Mouse (Mus musculus): ENCODE data around the gene Olfr1002. TPM values are rescaled to one million over a fixed set of nuclear protein-coding genes. Genes with fewer than 3 reads are reported as not detected.

Gene Olfr1002
- not detected for polyA plus RNA-seq (2017; shearing (Covaris generic))

DNA sequence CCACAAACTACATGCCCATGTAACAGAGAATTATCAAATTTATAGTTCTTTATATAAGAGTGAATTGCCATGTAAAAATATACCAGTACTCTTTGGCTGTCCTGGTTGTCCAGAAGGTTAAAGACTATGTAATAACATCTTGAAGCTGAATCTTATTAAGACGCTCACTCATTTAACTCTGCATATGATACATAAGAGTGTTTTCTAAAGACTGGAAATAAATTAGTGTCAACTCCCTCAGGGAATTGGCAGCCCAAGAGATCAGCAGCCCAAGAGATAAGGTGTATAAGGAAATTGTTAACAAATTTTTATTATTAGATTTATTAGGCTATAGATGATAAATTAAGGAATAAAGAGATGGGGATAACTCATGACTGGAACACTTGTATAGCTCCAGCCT, at the start of gene Olfr1002:
Gene Olfr1002, minus strand, starts transcription at position 101 of the 400 bp plus-strand sequence.

DNA sequence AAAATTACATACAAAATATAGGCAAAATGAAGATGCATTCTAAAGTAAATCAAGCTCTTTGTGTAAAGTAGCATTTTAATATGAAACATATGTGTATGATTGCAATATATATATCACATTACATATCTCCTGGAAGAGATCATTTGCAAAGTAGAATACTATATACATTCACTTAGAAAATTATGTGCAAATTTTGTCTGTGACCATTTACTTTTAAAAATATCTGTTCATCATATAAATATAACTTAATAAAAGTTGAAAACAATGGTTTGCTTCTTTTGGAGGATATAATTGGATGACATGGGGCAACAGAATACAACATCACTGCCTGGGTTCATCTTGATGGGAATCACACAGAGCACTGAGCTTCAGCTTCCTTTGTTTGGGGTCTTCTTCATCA, 38.6 kb upstream of the Olfr1002 start, which contains the start of gene Olfr1008:
Gene Olfr1008, plus strand, starts transcription at position 301 of the 400 bp plus-strand sequence.

DNA sequence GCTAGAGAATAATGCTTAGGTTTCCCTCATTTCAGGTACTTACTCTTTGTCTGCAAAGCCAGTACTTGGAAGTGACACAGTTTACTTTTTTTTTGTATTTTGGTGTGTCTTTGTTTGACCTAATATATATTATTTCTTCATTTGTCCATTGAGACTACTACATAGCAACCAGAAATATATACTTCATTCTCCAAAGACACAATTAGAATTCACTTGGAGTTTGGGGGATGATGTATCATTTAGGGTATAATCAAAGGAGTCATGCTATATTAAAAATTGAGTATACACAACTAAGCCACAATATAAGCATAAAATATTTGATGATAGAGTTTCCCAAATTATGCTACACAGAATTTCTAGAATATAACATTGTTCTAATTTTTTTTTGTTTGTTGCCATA, 28.2 kb upstream of the Olfr1002 start, which contains the start of gene Olfr1006:
Gene Olfr1006, minus strand, starts transcription at position 101 of the 400 bp plus-strand sequence.

DNA sequence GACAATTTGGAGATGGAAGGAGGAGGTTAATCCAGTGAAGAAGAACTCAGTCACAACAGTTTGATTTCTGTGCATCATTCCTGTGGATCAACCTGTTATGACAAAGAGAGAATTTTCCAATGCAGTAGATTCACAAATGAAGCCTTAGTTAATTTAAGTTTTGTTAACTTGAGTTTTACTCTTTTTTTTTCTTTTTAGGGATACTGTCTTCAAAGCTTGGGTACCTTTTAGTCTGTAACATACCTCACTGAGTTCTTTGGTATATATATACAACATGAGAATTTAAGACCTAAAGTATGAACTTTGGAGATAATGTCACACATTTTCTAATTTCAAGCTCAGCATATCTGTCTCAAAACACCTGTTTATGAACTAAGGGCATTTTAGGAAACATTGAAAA, 13.9 kb upstream of the Olfr1002 start, which contains the start of gene Olfr154:
Gene Olfr154, minus strand, starts transcription at position 101 of the 400 bp plus-strand sequence.

DNA sequence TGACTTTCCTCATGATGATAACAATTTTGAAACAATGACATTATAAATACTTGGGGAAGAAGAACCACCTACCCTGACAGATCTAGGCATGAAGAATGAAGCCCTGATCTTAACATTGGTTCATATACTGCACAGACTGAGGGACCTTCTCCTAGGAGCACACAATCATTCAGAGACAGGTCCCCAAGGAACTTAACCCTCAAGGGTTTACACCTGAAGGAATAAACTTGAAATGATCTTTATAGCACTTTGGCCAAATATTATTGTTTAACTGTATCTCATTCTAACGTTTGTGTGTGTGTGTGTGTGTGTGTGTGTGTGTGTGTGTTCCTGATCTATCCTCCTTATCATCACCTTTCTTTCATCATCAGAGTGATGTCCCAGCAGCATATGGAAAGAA, 38.7 kb downstream of the Olfr1002 start, which contains the start of gene Olfr1000:
Gene Olfr1000, minus strand, starts transcription at position 101 of the 400 bp plus-strand sequence.

Other genes with a start within 250 kb of the Olfr1002 start
- gene Olfr992, start 241.2 kb downstream of the Olfr1002 start, polyA plus RNA-seq (2017; shearing (Covaris generic)), result not detected
- gene Olfr993, start 235.8 kb downstream of the Olfr1002 start, polyA plus RNA-seq (2017; shearing (Covaris generic)), result not detected
- gene Olfr994, start 214.3 kb downstream of the Olfr1002 start, polyA plus RNA-seq (2017; shearing (Covaris generic)), result under 1 TPM in 1 of 2 experiments, not detected in 1; 0.39 TPM
- gene Olfr995, start 207.1 kb downstream of the Olfr1002 start, polyA plus RNA-seq (2017; shearing (Covaris generic)), result under 1 TPM in 1 of 2 experiments, not detected in 1; 0.34 TPM
- gene 4833423E24Rik, start 131.7 kb downstream of the Olfr1002 start, polyA plus RNA-seq (2017; shearing (Covaris generic)), result not detected
- gene Olfr996, start 71.5 kb downstream of the Olfr1002 start, polyA plus RNA-seq (2017; shearing (Covaris generic)), result not detected
- gene Olfr998, start 61.8 kb downstream of the Olfr1002 start, polyA plus RNA-seq (2017; shearing (Covaris generic)), result not detected
- gene Olfr1000, start 38.8 kb downstream of the Olfr1002 start, polyA plus RNA-seq (2017; shearing (Covaris generic)), result not detected
- gene Olfr154, start 13.8 kb upstream of the Olfr1002 start, polyA plus RNA-seq (2017; shearing (Covaris generic)), result not detected
- under 1 TPM in 1 of 2 experiments, not detected in 1; 0.22 TPM for gene Olfr1006, start 28.1 kb upstream of the Olfr1002 start, polyA plus RNA-seq (2017; shearing (Covaris generic))
- not detected for gene Olfr1008, start 38.7 kb upstream of the Olfr1002 start, polyA plus RNA-seq (2017; shearing (Covaris generic))
- not detected for gene Olfr1009, start 64.7 kb upstream of the Olfr1002 start, polyA plus RNA-seq (2017; shearing (Covaris generic))
- not detected for gene Olfr1012, start 112.1 kb upstream of the Olfr1002 start, polyA plus RNA-seq (2017; shearing (Covaris generic))
- not detected for gene Olfr1013, start 116.4 kb upstream of the Olfr1002 start, polyA plus RNA-seq (2017; shearing (Covaris generic))
- not detected for gene Olfr1014, start 122.0 kb upstream of the Olfr1002 start, polyA plus RNA-seq (2017; shearing (Covaris generic))
- under 1 TPM in 1 of 2 experiments, not detected in 1; 0.07 TPM for gene Olfr1015, start 131.3 kb upstream of the Olfr1002 start, polyA plus RNA-seq (2017; shearing (Covaris generic))
- not detected for gene Olfr1016, start 151.8 kb upstream of the Olfr1002 start, polyA plus RNA-seq (2017; shearing (Covaris generic))
- under 1 TPM in 1 of 2 experiments, not detected in 1; 0.50 TPM for gene Olfr1018, start 167.8 kb upstream of the Olfr1002 start, polyA plus RNA-seq (2017; shearing (Covaris generic))
- gene Olfr1019, start 194.8 kb upstream of the Olfr1002 start, polyA plus RNA-seq (2017; shearing (Covaris generic)), result not detected
- under 1 TPM in 1 of 2 experiments, not detected in 1; 0.10 TPM for gene Olfr1020, start 196.3 kb upstream of the Olfr1002 start, polyA plus RNA-seq (2017; shearing (Covaris generic))
- not detected for gene Olfr1022, start 217.9 kb upstream of the Olfr1002 start, polyA plus RNA-seq (2017; shearing (Covaris generic))
- not detected for gene Olfr1023, start 234.9 kb upstream of the Olfr1002 start, polyA plus RNA-seq (2017; shearing (Covaris generic))

All from activated CD4-positive, CD25-positive, alpha-beta regulatory T cell (primary cell).